Mouse (Mus musculus): Measurements from ENCODE around the gene Zfp872.
"Not testable (repeated sequence)": the region's sequence is repeated elsewhere in the genome, so short reads cannot be mapped to it uniquely, and the experiment has no call there.

Gene Zfp872

DNA sequence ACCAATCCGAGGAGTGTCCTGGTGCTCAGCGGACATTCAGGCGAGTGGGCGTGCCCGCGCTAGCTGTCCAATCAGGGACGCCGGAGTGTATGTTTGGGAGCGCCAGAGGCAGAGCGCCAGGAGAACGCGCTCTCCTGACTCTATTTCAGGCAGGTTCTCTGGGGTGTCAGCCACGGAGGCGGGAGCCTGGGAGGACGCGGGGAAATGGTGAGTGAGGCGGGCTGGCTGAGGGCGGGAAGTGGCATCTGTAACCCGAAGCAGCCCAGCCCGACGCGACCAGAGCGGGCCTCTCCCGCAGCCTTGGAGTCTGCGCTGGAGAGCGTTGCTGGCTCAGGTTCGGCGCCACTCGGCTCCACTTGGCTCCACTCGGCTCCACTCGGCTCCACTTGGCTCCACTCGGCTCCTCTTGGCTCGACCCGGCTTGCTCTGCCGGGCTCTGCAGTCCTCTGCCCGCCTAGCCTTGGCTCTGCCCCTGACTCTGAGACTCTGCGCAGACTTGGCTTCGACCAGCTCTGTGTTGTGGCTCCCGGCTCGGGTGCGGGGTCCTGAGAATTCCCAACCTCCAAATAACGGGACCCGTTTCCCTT lies at the start of gene Zfp872:
Zfp872 (plus strand) TSS at position 66 of the 587 bp plus-strand sequence.
- peak; percentile 17 to 52 for DNase-seq (ENCODE audit: low spot score in 2 of 2)

GRCm38 (mm10) chr9:22138480-22138879 lies 49.4 kb upstream of the Zfp872 start:
- DNase-seq (ENCODE audit: low spot score in 2 of 2) = no peak

DNA sequence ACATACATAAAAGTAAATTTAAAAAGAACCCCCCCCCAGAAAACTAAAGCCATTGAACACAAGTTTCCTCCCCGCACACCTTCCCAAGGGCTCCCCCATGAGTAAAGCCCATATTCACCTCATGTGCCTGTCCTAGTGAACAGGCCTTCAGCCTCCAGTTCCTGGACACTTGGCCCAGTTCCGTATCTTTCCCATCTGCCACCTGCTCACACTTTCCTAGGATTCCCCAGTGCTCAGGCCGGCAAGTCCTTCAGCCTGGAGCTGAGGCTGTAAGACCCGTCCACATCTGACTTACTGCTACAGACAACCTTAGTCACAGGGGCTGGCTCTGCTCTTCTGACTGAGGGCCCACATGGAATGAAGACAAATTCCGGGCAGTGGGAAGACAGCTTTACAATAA lies 48.1 kb upstream of the Zfp872 start:
- no peak for DNase-seq (ENCODE audit: low spot score in 2 of 2)

- DNase-seq (ENCODE audit: low spot score in 2 of 2) = peak; percentile 81 to 87
Observed at GRCm38 (mm10) chr9:22143108-22144037, 44.5 kb upstream of the Zfp872 start.

DNA sequence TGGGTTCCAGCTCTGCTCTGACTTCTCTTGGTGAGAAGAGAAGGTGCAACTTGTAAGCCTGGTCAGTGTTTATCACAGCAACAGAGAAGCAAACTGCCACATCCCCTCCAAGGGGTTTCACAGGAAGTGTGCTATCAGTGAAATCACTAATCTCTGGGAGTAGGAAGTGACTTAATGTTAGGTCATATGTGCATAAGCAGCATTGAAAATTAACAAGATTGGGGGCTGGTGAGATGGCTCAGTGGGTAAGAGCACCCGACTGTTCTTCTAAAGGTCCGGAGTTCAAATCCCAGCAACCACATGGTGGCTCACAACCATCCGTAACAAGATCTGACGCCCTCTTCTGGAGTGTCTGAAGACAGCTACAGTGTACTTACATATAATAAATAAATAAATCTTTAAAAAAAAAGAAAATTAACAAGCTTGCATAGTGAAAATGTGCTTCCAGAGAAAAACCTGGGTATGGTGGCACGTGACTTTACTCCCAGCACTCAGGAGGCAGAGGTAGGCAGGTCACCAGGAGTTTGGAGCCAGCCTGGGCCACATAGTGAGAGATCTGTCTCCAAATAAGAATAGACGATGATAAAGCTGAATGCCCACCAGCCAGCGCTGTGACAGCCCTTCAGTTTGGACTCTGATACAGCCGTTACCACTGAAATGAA lies 43.5 kb upstream of the Zfp872 start:
- DNase-seq (ENCODE audit: low spot score in 2 of 2) = no peak

DNA sequence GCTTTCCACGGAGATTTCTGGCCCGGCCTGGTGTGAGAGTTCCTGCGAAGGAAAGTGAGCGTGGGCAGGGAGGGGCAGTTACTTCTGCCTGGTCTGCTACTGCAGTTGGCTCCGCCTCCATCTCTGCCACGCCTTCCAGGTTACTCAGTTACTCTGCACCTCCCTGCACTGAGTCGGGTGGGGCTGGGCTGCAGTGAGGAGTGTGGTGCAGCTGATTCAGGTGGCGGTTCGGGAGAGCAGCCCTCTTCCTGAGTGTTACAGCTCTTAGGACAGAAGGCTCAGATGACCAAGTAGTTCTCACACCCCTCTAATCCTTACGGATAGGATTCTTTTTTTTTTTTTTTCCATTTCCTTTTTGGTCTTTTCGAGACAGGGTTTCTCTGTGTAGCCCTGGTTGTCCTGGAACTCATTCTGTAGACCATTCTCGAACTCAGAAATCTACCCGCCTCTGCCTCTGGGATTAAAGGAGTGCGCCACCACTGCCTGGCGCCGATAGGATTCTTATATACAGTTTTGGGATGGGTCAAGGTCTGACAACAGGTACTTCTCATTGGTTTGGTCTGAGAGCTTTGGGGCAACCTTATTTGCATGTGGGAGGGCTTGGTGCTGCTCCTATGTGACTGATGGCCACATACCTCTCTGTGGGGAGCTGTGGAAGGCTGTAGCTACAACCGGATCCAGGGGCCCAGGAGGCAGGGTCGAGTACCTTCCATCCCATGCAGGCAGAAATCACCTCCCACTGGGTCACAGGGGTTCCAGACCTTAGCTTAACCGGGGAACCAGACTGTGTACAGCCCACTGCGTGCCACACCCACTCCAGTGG lies 38.3 kb upstream of the Zfp872 start:
- DNase-seq (ENCODE audit: low spot score in 2 of 2) = no peak

- DNase-seq (ENCODE audit: low spot score in 2 of 2) = not testable (repeated sequence)
Observed at GRCm38 (mm10) chr9:22150249-22150693, 37.6 kb upstream of the Zfp872 start.

GRCm38 (mm10) chr9:22150946-22151345 lies 36.9 kb upstream of the Zfp872 start:
- no peak for DNase-seq (ENCODE audit: low spot score in 2 of 2)

- no peak for DNase-seq (ENCODE audit: low spot score in 2 of 2)
Observed at GRCm38 (mm10) chr9:22153810-22154209, 34.1 kb upstream of the Zfp872 start.

DNA sequence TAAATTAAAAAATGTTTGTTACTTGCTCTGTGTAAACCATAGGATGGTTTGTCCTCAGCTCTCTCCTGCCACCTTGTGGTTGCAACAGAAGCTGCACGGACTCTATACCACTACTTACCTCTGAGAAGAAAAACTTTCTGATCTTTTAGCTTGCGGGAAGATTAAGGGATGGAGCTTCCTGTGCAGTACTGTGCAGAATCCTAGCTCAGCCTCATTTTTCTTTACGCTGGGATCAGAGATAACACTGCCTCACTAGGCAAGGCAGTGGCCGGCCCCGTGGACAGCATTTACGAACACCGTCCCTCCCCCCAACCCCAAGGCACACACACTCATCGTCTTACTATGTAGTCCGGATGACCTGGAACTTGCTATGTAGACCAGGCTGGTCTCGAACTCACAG lies 32.3 kb upstream of the Zfp872 start:
- peak; percentile 53 to 61 for DNase-seq (ENCODE audit: low spot score in 2 of 2)

GRCm38 (mm10) chr9:22156497-22157245 lies 31.2 kb upstream of the Zfp872 start, which contains the start of gene Pigyl:
Pigyl (plus strand) TSS chr9:22156846.
- DNase-seq (ENCODE audit: low spot score in 2 of 2) = peak; percentile 99

GRCm38 (mm10) chr9:22157516-22158265 lies 30.2 kb upstream of the Zfp872 start:
- no peak for DNase-seq (ENCODE audit: low spot score in 2 of 2)

GRCm38 (mm10) chr9:22161299-22161698 lies 26.6 kb upstream of the Zfp872 start:
- DNase-seq (ENCODE audit: low spot score in 2 of 2) = no peak

- DNase-seq (ENCODE audit: low spot score in 2 of 2) = no peak
Observed at GRCm38 (mm10) chr9:22162305-22162704, 25.6 kb upstream of the Zfp872 start.

- no peak for DNase-seq (ENCODE audit: low spot score in 2 of 2)
Observed at GRCm38 (mm10) chr9:22162912-22163311, 25.0 kb upstream of the Zfp872 start.

- DNase-seq (ENCODE audit: low spot score in 2 of 2) = peak in 1 of 2 experiments; percentile 13
Observed at GRCm38 (mm10) chr9:22164711-22165668, 22.9 kb upstream of the Zfp872 start.

DNA sequence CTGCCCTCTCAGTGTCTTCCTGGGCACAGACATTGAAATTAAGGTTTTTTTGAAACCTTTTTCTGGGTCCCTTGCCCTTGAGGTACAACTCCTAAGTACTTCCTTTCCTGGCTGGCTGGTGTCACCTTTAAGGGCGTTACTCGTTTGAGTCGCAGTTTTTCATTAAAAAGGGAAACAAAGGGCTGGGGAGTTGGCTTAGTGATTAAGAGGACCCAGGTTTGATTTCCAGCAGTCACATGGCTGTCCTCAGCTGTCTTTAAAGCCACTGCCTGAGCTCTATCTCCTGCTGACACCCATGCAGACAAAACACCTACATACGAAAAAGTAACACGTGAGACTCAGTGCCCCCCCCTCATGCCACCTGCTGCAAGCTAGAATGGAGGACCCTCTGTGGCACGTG lies 21.9 kb upstream of the Zfp872 start:
- no peak for DNase-seq (ENCODE audit: low spot score in 2 of 2)

DNA sequence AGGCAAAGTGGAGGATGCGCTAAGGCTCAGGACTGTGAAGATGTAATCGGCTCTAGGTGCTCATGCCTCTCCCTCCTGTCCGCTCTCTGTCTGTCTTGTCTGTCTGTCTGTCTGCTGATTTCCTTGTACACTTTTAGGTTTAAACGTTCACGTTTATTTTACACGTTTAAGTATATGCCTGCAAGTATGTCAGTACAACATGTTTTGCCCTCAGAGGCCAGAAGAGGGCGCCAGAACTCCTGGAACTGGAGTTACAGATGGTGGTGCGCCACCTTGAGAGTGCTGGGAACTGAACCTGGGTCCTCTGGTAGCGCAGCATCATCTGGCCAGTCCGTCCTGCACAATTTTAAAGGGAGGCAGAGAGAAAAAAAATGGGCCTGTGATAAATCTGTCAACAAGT lies 21.2 kb upstream of the Zfp872 start:
- DNase-seq (ENCODE audit: low spot score in 2 of 2) = no peak

DNA sequence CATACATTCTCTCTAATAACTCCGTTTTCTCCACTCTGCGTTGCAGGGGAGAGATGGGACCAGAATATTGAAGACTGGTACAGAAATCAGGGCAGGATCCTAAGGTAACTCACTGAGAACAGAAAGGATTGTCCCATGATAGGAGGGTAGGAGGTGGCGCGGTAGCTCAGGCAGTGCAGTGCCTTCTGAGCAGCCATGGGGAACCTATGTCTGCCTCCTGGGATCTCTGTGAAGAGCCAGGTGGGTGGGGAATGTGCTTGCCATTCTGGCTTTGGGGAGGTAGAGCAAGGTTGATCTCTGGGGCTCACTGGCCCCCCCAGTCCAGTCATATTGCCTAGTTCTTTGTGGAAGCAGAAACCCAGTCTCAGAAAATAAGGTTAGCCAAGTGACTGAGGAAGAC lies 20.1 kb upstream of the Zfp872 start:
- DNase-seq (ENCODE audit: low spot score in 2 of 2) = no peak
